Mouse (Mus musculus) hindbrain, embryonic 12.5 days (tissue): ENCODE data around the gene Gm38392. TPM values are rescaled to one million over a fixed set of nuclear protein-coding genes. Genes with fewer than 3 reads are reported as not detected.

Experiments used
- ATAC-seq: fragments of 200-750 bp; cut with Nextera tagmentation; 2 replicates; pipeline ENCODE4 v1.8.0; 2017; ENCODE audit warnings: moderate TSS enrichment; ENCODE audit not compliant: low FRiP score
- H3K27ac ChIP-seq: fragments of 300-500 bp; sonication (generic); 2 replicates; pipeline ENCODE4 v1.5.1; 2016; ENCODE audit warnings: mild to moderate bottlenecking
- H3K27me3 ChIP-seq: fragments of 300-500 bp; sonication (generic); 2 replicates; pipeline ENCODE4 v1.6.1; 2016; ENCODE audit warnings: mild to moderate bottlenecking
- H3K36me3 ChIP-seq: fragments of 300-500 bp; sonication (generic); 2 replicates; pipeline ENCODE4 v1.6.1; 2016; ENCODE audit warnings: mild to moderate bottlenecking
- H3K4me1 ChIP-seq: fragments of 300-500 bp; sonication (generic); 2 replicates; pipeline ENCODE4 v1.6.1; 2016
- H3K4me2 ChIP-seq: fragments of 300-500 bp; sonication (generic); replicated peaks from 2 replicates; pipeline ENCODE4 v1.6.1; 2016; ENCODE audit warnings: mild to moderate bottlenecking
- H3K4me3 ChIP-seq: fragments of 300-500 bp; sonication (generic); 2 replicates; pipeline ENCODE4 v1.5.1; 2016; ENCODE audit warnings: mild to moderate bottlenecking
- H3K9ac ChIP-seq: fragments of 300-500 bp; sonication (generic); 2 replicates; pipeline ENCODE4 v1.6.1; 2016; ENCODE audit warnings: mild to moderate bottlenecking, moderate library complexity
- H3K9me3 ChIP-seq: fragments of 300-500 bp; sonication (generic); replicated peaks from 2 replicates; pipeline ENCODE4 v1.6.1; 2016; ENCODE audit warnings: mild to moderate bottlenecking
- WGBS: fragments of 180-500 bp; shearing (Covaris S2); methylation state at CpG from one replicate; pipeline ENCODE4 v1.1.7; 2016; 5-methylcytosine and 5-hydroxymethylcytosine counted together
- polyA plus RNA-seq: library from polyadenylated mRNA; unstranded; fragments of >200 nt; fragmentation: Nextera tagmentation; extraction: Ambion mirVana; gene quantifications from 2 replicates; pipeline ENCODE4 v1.2.1, GENCODE M21; 2016

The Gm38392 gene
- polyA plus RNA-seq, 1 experiment from 2014 or later, result not detected

- Histone ChIP-seq H3K4me1 (peaks cover 71% of the 10 kb centered on the region), H3K36me3 (no peaks in the 10 kb centered on the region), H3K27me3 (peaks cover 64% of the 10 kb centered on the region), H3K9ac (peak overlapping the region; percentile 33; the same call in 1 of the 2 replicates), H3K27ac (peak overlapping the region; percentile 84), H3K4me3 (peak overlapping the region; percentile 19), H3K9me3 (no peaks in the 10 kb centered on the region), H3K4me2 (peak overlapping the region; percentile 45)
- peak; percentile 54 for ATAC-seq
- WGBS, result under 1% methylated on average over 48 of the region's 48 CpGs
Measured at GRCm38 (mm10) chr3:88241045-88241786, 45.8 kb downstream of the Gm38392 start.

GRCm38 (mm10) chr3:88239446-88239845 lies 47.6 kb downstream of the Gm38392 start:
- Histone ChIP-seq H3K36me3 (no peaks in the 10 kb centered on the region), H3K4me3 (no peak overlapping the region), H3K9ac (no peak overlapping the region), H3K27ac (peak overlapping the region; percentile 84), H3K27me3 (peaks cover 55% of the 10 kb centered on the region), H3K9me3 (no peaks in the 10 kb centered on the region), H3K4me2 (no peak overlapping the region), H3K4me1 (peaks cover 80% of the 10 kb centered on the region)
- ATAC-seq, result no peak
- 37% methylated on average over 4 of the region's 4 CpGs for WGBS

DNA sequence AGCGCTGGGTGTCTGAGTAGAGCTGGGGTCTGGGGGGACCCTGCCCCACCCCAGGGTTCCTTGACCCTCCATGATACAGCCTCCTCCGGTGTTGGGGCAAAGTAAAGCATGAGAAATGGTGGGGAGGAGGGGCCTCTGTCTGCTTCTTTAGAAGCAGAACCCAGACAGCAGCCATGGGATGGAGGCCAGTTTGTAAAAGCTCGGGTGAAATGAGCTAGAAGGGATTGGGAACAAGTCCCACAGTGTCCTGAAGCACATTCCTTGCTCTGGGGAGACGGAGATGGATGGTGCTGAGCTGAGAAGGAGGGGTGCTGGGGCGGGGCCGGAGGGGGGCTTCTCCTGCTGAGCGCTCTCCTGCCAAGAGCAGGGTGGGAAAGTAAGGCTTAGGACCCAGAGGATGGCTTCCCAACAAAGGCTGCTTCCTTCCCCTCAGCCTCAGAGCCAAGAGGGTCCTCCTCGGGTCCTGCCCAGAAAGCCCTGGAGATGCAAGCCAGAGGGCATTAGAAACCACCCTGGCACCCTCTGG lies 48.1 kb downstream of the Gm38392 start:
- H3K27ac ChIP-seq, result peak overlapping the region; percentile 84
- H3K4me1 ChIP-seq, result peaks cover 79% of the 10 kb centered on the region
- peak; percentile 59 for ATAC-seq
- H3K4me3 ChIP-seq, result no peak overlapping the region
- H3K27me3 ChIP-seq, result peaks cover 52% of the 10 kb centered on the region
- no peaks in the 10 kb centered on the region for H3K9me3 ChIP-seq
- no peak overlapping the region for H3K4me2 ChIP-seq
- 0 out of 2 replicates have a peak overlapping the region, but pooled peaks have one; percentile 18 for H3K9ac ChIP-seq
- no peaks in the 10 kb centered on the region for H3K36me3 ChIP-seq
- WGBS, result 28% methylated on average over 8 of the region's 8 CpGs

- no peak for ATAC-seq
- H3K9ac ChIP-seq, result peak overlapping the region; percentile 13; the same call in 1 of the 2 replicates
Measured at GRCm38 (mm10) chr3:88237556-88238194, 49.3 kb downstream of the Gm38392 start.

GRCm38 (mm10) chr3:88237161-88237555 lies 49.9 kb downstream of the Gm38392 start:
- WGBS, result 23% methylated on average over 6 of the region's 6 CpGs
- no peak for ATAC-seq
- peaks cover 82% of the 10 kb centered on the region for H3K4me1 ChIP-seq
- peak overlapping the region; percentile 13; the same call in 1 of the 2 replicates for H3K9ac ChIP-seq
- H3K4me3 ChIP-seq, result no peak overlapping the region
- no peaks in the 10 kb centered on the region for H3K36me3 ChIP-seq
- H3K27me3 ChIP-seq, result peaks cover 43% of the 10 kb centered on the region
- no peaks in the 10 kb centered on the region for H3K9me3 ChIP-seq
- H3K27ac ChIP-seq, result peak overlapping the region; percentile 84
- no peak overlapping the region for H3K4me2 ChIP-seq

More at GRCm38 (mm10) chr3:88237556-88238194, 49.3 kb downstream of the Gm38392 start:
- Histone ChIP-seq H3K4me1 (peaks cover 80% of the 10 kb centered on the region), H3K36me3 (no peaks in the 10 kb centered on the region), H3K4me3 (no peak overlapping the region), H3K4me2 (no peak overlapping the region), H3K27me3 (peaks cover 46% of the 10 kb centered on the region), H3K27ac (peak overlapping the region; percentile 84), H3K9me3 (no peaks in the 10 kb centered on the region)
- WGBS, result 5% methylated on average over 10 of the region's 10 CpGs

DNA sequence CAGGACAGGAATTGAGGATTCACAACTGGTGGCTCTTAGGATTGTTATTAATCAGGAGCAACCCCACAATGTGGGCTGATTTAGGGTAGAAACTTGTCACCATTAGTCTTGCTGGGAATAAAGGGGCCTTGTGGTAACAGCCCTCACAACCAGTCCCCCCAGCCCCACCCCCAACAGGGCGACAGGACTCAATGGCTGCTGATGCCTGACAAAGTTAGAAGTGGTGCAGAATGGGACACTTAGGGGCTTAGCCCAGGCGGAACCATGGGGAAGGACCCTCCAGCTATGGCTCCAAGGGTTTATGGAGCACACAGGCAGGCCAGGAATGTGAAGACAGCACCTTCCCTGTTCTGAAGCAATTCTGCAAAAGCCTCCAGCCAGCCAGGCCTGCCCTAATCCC lies 51.4 kb downstream of the Gm38392 start:
- Histone ChIP-seq H3K36me3 (no peaks in the 10 kb centered on the region), H3K9me3 (no peaks in the 10 kb centered on the region), H3K9ac (no peak overlapping the region), H3K4me3 (no peak overlapping the region), H3K27me3 (peaks cover 33% of the 10 kb centered on the region), H3K4me1 (peaks cover 86% of the 10 kb centered on the region), H3K4me2 (no peak overlapping the region), H3K27ac (peak overlapping the region; percentile 84)
- no peak for ATAC-seq
- WGBS, result 37% methylated on average over 2 of the region's 2 CpGs

- WGBS, result 5% methylated on average over 3 of the region's 3 CpGs
- Histone ChIP-seq H3K27me3 (peaks cover 29% of the 10 kb centered on the region), H3K9me3 (no peaks in the 10 kb centered on the region), H3K4me1 (peaks cover 86% of the 10 kb centered on the region), H3K36me3 (no peaks in the 10 kb centered on the region), H3K4me3 (no peak overlapping the region), H3K4me2 (no peak overlapping the region), H3K9ac (no peak overlapping the region), H3K27ac (peak overlapping the region; percentile 84; the same call in 1 of the 2 replicates)
- no peak for ATAC-seq
Measured at GRCm38 (mm10) chr3:88235216-88235615, 51.8 kb downstream of the Gm38392 start.

GRCm38 (mm10) chr3:88234041-88234440 lies 53.0 kb downstream of the Gm38392 start:
- peaks cover 10% of the 10 kb centered on the region; the same call in 1 of the 2 replicates for H3K36me3 ChIP-seq
- ATAC-seq, result no peak
- H3K27me3 ChIP-seq, result peaks cover 20% of the 10 kb centered on the region
- no peaks in the 10 kb centered on the region for H3K9me3 ChIP-seq
- H3K4me1 ChIP-seq, result peaks cover 87% of the 10 kb centered on the region
- peak overlapping the region; percentile 97 for H3K27ac ChIP-seq
- 37% methylated on average over 8 of the region's 8 CpGs for WGBS
- H3K9ac ChIP-seq, result no peak overlapping the region
- no peak overlapping the region for H3K4me2 ChIP-seq
- no peak overlapping the region for H3K4me3 ChIP-seq

DNA sequence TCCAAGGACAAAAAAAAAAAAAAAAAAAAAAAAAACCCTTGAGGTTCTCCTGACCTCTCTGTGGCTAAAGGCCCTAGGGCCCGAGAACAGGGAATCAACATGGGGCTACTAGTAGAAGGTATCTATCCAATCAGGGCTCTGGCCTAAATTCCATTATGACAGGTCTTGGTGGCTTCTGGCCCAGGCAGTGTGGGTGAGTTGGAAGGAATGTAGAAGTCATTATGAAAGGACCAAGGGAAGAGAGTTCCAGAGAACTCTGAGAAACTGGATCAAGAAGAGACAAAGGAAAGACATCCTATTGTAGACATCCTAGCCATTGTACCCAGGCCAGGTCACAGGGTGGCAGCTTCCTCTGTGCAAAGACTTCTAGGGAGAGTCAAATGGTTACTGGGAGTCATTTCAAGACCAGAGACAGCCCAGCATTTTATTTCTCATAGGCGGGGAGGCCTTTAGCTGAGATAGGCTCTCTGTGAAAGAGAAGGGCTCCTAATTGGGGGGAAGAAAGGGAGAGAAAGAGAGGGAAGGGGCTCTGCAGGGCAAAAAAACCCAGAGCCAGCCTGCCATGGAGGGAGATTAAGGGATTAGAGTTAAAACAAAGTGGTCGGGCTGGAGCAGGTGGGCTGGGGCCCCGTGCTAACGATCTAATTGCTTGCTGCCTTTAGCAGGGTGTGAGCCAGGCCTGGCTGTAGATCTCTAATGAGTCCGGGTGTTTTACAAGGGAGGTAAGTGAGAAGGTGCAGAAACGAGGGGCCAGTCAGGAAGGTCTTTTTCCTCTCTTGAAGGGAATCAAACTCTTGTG lies 54.0 kb downstream of the Gm38392 start:
- H3K27me3 ChIP-seq, result peaks cover 13% of the 10 kb centered on the region; the same call in 1 of the 2 replicates
- no peaks in the 10 kb centered on the region for H3K9me3 ChIP-seq
- no peak overlapping the region for H3K9ac ChIP-seq
- H3K27ac ChIP-seq, result peak overlapping the region; percentile 97
- peaks cover 87% of the 10 kb centered on the region for H3K4me1 ChIP-seq
- WGBS, result 27% methylated on average over 7 of the region's 7 CpGs
- no peak overlapping the region for H3K4me2 ChIP-seq
- ATAC-seq, result no peak
- no peak overlapping the region for H3K4me3 ChIP-seq
- peaks cover 19% of the 10 kb centered on the region for H3K36me3 ChIP-seq

DNA sequence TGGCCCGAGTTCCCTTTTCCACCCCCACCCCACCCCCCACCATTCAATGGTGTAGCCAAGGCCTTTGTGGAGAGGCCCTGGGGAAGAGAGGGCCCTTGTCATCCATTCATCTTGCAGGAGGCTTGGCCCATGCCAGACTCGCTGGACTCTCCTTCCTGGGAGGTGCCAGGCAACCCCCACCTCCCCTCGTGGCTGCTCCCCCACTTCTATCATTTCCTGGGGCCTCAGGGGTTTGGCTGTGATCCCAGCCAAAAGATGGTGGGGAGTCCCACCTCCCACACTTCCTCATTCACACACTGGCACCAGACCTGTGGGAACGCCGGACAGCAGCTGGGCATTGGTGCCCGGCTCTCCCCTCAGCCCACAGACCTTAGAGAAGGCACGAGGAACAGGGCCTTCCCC lies 54.7 kb downstream of the Gm38392 start:
- ATAC-seq, result peak; percentile 58
- H3K36me3 ChIP-seq, result peaks cover 19% of the 10 kb centered on the region
- 0 out of 2 replicates have a peak overlapping the region, but pooled peaks have one; percentile 18 for H3K4me2 ChIP-seq
- H3K9ac ChIP-seq, result no peak overlapping the region
- peaks cover 87% of the 10 kb centered on the region for H3K4me1 ChIP-seq
- 43% methylated on average over 7 of the region's 7 CpGs for WGBS
- peak overlapping the region; percentile 97 for H3K27ac ChIP-seq
- H3K9me3 ChIP-seq, result no peaks in the 10 kb centered on the region
- H3K4me3 ChIP-seq, result no peak overlapping the region
- H3K27me3 ChIP-seq, result 0 out of 2 replicates have a peak, but pooled peaks cover 6% of the 10 kb centered on the region

DNA sequence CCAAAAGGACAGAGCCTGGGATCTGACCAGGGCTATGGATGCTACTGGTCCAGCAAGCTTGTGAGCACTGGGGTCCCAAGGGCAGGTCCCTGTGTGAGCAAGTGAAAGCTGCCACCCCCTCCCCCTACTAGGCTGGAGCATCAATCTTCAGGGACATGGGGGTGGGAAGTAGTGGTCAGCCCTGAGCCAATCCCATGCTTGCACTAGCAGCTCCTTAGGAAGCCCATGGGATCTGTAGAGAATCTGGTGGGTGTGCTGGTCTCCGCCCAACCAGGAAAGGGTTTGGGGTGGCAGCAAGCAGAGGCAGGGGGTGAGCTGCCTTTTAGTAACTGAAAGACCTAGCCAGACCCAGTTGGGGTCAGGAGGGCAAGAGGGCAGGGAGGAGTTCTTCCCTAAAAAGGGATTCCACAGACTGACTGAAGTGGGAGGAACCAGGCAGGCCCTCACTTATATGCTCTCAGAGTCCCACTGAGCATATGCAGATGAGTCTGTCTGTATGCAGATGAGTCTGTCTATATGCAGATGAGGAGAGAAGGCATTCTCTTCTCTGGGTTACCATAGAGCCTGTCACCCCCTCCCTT lies 55.9 kb downstream of the Gm38392 start:
- ATAC-seq, result peak; percentile 83
- WGBS, result 33% methylated on average over 1 of the region's 1 CpGs
- H3K4me3 ChIP-seq, result no peak overlapping the region
- H3K4me1 ChIP-seq, result peaks cover 85% of the 10 kb centered on the region
- peaks cover 26% of the 10 kb centered on the region for H3K36me3 ChIP-seq
- peak overlapping the region; percentile 15; the same call in 1 of the 2 replicates for H3K4me2 ChIP-seq
- H3K9ac ChIP-seq, result 0 out of 2 replicates have a peak overlapping the region, but pooled peaks have one; percentile 39
- peak overlapping the region; percentile 97 for H3K27ac ChIP-seq
- H3K27me3 ChIP-seq, result 0 out of 2 replicates have a peak, but pooled peaks cover 6% of the 10 kb centered on the region
- H3K9me3 ChIP-seq, result no peaks in the 10 kb centered on the region
